Mouse (Mus musculus) urinary bladder, postnatal 25 days (tissue): Measurements from ENCODE around the gene Cutal.

ENCODE experiments used
- DNase-seq: peaks from one replicate; pipeline ENCODE4 v3.0.0; 2022; ENCODE audit warnings: low spot score

The Cutal gene

DNA sequence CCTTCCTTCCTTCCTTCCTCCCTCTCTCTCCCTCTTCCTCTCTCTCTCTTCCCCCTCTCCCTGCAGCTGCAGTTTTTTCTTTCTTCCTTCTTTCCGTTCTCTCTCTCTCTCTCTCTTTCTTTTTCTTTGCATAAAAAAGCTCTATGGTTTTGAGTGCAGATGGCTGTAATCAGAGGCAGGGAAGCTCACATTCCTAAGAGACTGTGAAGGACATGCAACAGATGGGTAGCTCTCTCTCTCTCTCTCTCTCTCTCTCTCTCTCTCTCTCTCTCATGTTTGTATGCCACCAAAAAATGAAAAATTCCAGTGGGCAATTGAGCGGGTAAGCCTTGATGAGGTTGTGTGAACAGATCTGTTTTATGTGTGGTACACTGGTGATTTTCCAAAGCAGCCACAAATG lies 10.0 kb downstream of the Cutal start:
- DNase-seq = no peak

DNA sequence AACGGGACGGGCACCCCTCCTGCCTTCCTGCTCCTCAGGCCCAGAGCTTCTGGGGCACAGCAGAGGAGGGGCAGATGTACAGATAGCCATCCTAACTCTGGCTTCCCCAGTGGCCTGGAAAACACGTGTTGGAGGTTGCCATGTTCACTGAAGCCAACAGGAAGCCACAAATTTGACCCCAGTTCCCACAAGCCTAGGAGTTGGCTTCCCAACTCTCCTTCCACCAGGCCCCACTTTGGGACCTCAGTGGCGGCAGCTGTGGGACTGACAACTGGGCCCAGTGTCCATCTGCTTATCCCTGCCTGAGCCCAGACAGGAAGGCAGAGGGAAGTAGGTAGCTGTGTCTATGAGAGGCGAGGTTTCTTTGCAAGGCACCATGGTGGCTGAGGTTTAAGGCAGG lies 19.8 kb downstream of the Cutal start:
- DNase-seq = no peak

DNA sequence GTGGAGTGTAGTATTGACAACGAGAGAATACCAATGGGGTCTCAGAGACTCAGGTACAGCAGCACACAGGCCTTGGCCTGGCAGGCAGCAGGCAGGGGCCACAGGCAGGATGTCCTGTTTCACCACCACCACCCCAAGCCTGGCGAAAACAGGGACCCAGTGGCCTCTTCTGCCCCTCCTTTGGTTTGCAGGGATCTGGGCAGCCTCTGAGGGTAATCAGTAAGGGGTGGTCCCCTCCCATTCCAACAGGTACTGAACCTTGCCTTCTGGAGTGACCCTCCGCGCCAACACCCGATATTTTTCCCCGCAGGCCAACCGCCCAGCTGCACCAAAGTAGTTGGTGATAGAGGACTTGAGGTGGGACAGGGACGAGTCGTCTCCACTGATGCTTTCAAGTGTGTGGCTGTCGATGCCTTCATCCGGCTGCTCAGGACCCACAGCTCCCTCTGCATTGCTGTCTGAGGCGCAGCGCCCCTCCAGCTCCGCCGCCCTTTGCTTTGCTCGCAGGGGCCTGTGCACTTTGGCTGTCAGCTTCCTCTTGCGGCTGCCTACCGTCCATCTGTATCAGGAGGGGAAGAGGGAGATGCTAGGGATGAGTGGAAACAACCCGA lies 21.4 kb downstream of the Cutal start:
- no peak for DNase-seq

DNA sequence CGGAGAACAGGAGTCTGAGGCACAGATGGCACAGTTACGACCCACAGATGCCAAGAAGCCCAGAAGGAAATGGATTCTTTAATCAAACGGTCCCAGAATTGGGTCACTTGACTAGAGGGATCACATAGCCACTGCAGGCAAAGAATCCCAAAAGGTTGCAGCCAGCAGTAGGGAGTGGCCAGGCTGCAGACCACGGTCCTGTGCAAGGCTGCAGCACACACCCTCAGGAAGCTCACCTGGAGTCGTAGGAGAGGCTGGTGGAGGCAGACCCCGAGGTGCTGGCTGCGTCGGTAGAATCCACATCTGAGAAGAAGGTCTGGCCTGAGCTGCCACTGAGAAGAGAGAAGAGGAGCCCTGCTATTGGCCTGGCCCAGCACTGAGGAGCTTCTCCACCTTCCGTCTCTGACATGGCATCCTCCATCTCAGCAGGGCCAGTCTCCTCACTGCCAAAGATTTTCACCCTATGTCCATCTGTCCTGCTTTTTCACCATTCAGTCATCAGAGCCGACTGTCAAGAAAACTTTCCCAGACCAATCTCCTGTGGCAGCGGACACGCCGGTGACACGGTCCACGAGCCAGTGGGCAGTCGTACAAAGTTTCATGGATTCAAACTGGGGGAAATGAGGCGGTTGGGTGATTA lies 22.7 kb downstream of the Cutal start:
- DNase-seq = no peak

DNA sequence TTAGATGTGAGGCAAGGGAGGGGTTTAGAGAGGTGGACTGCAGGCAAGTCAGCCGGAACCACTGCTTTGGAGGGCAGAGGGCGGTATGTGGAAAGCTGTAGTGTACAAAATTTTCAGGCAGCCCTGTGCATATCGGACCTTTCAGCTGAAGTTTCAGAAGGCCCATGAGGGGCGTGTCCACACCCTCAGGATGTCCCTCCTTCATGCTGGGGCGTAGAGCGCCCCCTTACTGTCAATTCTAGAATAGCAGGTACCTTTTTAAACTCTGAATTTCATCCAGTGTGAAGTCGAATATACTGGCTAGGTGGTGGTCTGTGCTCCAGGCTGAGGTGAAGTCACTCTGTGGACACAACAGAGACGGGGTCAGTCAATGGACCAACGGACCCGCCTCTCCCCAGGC lies 23.6 kb downstream of the Cutal start:
- no peak for DNase-seq

DNA sequence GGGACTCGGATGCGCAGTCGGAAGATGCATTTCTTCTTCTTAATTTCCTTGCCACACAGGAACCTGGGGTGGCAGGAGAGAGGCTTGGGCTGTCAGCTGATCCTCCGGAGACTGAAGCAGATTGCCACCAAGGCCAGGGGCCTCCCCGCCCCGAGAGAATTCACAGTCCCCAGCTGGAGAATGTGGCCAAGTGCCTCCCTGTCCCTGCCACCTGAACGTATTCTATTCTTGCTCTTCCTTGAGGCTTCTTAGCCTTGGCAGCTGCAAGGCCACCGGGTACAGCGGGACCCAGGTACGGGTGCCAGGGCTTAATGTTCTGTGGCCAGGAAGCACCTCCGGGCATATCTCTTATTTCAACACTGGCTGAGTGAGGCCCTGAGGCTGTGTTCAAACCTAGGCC lies 25.5 kb downstream of the Cutal start:
- no peak for DNase-seq

DNA sequence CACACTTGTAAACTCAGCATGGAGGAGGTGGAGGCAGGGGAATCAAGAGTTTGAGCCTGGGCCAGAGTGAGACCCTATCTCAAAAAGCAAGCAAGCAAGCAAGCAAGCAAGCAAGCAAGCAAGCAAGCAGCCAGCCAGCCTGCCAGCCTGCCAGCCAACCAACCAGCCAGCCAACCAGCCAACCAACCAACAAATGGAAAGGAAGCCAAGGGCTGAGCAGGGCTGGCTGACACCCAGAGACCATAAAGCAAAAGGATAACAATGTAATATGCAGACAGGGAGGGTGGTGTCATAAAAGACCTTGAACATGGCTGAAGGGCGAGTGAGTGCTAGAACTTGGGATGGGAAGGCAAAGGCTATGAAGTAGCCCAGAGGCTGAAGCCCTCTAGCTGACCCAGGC lies 26.2 kb downstream of the Cutal start:
- DNase-seq = no peak

DNA sequence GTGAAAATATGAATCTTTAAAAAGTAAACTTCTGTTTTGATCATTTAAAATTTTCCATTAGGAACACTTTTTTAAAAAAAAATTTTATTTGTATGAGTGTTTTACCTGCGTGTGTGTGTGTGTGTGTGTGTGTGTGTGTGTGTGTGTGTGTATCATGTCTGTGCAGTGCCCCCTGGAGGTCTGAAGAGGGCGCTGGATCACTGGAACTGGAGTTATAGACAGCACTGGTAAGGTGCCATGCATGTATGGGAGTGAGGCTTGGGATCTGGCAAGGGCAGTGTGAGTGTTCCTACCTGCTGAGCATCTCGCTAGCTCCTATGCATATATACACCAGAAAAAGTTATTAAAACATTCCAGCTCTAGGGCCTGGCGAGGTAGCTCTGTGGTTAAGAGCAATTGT lies 27.5 kb downstream of the Cutal start:
- DNase-seq = no peak

DNA sequence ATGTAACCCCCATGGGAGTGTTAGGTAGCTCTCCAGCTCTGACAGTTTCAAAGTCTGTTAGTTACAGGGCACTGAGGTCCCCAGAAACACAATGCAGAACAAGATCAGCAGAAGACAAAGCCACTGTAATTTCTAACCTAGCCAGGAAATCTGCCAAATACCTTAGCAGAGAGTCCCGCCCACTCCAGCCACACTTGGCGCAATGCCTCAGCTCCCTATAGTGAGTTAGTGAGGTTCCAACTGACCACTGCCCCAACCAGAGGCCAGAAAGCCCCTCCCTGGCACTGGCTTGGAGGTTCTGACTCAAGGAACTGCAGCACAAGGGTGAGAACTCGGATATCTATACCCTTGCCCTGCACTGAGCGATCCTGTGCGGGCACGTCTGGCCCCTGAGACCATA lies 28.5 kb downstream of the Cutal start:
- DNase-seq = no peak

DNA sequence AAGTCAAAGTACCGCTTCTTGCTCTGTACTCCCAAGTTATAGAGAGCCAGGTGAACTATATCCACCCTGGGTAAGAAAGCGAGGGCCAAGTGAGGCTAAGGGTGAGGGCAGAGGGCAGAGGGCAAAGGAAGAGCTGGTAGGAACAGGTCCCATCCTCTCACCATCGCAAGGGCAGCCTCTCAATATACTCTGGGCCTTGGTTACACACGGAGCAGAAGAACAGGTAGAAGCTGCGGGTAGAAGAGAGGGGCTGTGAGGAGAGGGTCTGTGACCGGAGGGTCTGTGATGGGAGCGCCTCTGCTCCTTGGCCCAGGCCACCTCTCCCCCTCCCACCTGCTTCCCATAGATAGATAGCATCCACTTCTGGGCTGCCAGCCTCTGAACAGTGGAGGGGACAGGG lies 29.0 kb downstream of the Cutal start:
- no peak for DNase-seq

DNA sequence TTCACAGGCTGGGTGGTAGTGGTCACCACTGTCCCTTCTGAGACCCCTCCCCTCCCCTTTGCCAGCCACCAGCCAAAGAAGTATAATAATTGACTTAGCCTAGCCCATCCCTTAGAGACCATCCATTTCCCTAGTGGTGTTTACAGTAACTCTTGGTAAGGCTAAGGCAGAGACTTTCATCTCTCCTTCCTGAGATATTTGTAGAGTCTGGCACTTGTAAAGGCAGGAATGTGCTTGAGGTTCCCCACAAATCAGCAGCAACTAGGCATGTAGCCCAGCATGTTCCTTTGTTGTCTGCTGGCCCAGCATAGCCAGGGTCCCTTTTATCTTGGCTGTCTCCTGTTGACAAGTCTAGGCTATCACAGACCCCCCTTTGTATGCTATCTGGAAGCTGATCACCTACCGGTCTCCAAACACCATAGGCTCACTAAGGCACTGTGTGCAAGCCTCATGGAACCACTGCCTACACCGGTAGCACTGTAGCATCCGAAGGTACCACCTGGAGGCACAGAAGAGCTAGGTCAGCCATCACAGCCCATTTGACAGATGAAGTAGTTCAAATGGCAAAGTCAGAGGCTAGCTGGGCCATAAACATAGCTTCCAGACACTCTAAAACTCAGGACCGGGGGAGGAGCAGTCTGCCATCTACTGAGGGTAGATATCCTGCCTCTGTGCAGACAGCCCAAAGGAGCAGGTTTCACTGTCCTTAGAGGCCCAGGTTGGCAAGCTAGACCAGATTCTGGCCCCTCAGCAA lies 29.6 kb downstream of the Cutal start:
- no peak for DNase-seq

DNA sequence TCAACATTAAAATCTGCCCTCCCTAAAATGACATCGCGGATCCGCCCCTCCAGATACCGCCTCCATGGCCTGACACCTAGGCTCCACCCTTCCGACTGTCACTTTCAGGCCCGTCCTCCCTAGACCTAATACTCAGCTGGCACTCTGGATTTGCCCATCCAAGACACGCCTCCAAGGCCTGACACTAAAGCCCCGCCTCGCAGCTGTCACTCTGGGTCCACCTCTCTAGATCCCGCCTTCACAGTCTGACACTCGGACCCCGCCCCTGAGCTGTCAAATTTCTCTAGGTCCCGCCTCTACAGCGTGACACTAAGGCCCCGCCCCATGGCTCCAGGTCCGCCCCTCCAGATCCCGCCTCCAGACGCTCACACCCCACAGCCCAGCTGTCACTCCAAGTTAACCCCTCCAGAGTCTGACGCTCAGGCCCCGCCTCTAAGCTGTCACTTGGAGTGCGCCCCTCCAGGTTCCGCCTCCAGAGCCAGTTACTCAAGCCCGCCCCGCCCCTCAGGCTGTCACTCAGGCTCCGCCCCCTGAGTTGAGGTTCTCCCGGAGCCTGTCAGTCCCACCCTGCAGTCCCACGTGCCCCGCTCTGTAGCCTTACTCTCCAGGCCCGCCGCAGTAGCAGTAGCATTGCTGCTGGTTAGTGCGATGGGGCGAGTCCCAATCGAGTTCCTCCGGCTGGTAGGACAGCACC lies 30.8 kb downstream of the Cutal start:
- peak; percentile 94 for DNase-seq

DNA sequence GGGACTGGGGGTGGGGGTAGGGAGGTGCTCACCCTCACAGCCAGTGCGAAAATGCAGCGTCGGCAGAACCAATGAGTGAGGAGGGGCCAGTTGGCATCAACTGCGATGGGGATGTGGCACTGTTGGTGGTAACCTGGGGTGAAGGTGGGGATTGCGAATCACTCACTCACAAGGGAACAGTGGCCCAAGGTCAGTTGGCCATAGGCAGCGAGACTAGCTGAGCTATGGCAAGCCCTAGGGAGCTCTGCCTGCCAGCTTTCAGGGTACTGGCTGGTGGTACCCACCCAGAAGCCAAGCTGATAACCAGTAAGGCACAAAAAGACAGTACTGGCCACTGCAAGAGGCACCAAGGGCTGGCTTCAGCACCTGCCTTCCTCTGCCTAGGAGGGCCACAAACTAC lies 32.2 kb downstream of the Cutal start:
- DNase-seq = no peak

DNA sequence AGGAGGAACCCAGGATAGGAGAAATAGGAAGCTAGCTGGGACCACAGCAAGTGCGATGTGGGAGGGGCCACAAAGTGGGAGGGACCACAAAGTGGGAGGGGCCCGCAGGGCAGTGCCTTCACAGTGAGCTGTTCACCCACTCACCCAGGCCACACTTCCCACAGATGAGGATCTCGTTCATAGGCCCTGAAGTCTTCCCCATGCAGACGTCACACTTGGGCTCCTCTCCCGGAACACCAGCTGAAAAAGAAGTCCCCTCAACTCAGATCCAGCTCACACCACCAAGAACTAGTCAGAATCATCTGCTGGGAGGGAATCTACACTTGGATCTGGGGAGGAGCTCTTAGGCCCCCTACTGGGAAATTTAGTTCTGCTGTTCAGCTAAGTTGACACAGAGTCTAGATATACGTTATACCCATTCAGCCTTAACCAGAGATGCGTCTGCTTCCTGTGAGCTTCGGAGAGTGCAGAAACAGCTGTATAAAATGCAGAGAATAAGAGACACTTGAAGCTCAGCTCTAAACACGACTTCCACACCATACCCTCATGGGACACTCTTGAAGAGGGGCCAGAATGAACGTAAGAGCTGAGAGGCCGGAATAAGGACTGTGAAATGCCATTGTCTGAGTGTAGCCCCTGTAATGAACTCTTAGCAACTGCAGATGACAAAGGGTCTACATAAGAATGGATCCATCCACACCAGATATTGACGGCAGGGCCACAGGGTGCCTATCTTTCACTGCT lies 32.8 kb downstream of the Cutal start:
- peak; percentile 38 for DNase-seq

DNA sequence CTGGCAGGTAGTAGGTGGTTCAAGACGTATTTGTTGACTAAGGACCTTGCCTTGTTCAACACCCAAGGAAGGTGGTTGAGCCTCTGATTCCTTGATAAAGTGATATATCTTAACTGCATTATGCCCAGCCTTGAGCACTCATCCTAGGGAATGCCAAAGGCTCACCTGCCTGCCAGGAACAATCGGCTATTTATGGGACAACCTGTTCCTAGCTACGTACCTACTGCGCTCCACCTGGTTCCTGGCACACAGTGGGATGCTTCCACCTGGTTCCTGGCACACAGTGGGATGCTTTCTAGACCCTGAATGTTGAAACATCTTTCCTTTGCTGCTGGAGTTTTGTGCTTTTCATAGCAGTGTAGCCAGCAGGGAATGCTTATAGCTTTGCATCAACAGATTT lies 35.5 kb downstream of the Cutal start:
- no peak for DNase-seq

DNA sequence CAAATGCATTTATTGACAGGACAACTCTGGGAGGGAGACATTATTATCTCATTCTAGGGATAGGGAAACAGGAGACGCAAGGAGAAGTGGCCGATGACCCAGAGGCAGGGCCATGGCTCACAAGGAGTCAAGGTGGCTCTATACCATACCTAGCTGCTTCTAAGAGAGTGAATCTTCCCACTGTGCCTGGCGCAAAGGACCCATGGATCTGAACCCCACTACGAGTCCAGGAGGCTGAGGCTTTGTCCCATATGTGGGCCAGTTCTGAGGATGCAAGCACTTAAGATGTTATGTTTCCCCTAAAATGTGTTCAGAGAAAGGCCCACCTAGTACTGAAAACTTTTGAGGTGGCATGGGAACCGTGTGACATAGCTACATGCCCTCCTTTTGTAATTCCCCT lies 37.7 kb downstream of the Cutal start:
- DNase-seq = no peak

DNA sequence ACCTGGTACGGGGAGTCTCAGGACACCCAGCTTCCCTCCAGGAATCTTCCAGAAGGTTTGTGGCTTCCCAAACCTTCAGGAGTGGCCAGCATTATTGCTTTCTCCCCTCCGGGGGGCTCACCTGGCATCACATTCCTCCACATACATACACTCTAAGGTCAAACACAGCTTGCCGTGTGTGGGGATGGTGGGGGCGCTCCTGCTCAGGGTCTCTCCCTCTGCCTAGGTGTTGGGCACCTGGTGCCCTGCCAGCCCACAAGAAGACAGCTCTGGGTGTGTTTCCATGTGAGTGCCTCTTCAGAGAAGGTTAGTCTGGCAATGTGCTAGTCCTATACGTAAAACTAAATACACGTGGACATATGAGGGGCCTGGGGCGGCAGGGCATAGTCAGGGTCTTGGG lies 38.4 kb downstream of the Cutal start:
- DNase-seq = no peak

DNA sequence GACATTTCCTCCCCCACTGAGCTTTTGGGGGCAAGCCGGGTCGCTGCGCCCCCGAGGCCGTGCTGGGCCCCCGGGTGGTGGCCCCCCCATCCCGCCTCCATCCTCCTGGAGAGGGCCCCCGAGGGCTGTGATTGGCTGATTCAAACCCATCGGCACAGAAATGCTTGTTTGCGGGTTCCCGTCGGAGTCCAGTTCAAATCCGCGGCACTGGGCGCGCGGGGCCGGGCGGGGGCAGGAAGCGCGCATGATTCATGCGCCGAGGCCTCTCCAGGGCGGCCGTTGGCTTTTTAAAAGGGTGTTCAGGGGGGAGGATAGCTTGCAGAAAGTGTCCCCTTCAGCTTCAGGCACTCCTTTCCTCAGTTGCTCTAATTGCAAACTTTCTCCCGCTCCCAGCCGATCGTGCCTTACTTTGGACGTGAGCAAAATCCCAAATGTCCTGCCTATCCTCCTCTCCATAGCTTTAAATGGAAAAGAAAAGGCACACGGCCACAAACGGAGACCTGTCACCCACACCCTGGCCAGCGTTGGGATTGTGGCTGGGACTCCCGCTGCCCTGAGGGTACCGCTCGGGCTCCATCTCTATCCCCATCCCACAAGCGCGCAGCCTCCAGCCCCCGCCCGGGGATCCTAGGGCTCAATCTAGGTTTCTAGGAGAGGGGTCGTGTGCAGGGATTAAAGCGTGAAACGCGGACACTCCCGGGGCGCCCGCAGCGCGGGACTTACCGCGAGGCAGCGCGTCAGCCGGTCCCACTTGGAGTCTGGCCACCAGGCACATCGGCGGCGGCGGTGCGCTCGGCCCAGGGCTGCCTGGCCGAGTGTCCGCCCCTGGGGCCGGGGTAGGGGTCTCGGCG lies 39.2 kb downstream of the Cutal start, which contains the start of gene Phf19:
Gene Phf19, minus strand, starts transcription at position 809 of the 851 bp plus-strand sequence.
- peak; percentile 39 for DNase-seq

DNA sequence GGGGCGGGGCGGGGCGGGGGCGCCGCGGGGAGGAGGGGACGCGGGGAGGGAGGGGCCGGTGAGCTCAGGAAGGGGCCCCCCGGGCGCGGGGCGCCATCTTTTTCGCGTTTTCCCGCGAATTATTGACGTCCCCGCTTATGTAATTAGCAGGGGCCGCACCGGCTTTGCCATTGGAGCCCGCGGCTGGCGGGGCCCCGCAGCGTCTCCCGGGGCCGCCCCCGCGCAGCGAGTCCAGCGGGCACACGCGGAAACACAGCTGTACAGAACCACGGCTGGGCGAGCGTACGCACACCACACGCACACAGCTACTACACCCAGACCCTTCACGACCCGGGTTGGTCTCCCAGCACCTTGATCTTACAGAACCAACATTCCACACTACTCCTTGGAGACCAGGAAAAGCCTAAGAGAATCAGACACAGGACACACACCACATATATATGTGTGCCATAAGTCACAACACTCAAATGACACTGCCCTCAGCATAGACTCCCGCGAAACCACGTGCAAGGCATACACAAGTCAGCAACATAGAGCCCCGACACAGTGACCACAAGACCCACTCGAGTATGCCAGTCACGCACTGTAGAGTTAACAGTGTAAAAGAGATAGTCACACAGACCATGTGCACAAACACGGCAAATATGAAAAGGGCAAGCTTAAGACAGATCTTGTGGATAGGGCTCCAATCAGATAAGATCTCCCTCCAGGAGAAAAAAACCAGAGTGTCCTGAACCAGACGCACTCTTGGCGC lies 40.0 kb downstream of the Cutal start:
- peak; percentile 49 for DNase-seq

DNA sequence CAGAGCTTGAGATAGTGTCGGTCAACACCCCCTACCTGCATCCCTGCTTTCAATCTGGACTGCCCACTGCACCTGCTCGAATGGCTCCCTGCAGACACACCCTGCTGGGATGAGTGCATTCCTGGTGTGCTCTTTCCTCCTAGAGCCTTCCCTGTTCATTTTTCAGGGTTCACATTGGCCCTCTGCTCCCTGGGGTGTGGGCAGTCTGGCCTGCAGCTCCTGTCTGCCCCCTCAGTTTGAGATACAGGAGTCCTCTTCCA lies 40.6 kb downstream of the Cutal start:
- DNase-seq = no peak

DNA sequence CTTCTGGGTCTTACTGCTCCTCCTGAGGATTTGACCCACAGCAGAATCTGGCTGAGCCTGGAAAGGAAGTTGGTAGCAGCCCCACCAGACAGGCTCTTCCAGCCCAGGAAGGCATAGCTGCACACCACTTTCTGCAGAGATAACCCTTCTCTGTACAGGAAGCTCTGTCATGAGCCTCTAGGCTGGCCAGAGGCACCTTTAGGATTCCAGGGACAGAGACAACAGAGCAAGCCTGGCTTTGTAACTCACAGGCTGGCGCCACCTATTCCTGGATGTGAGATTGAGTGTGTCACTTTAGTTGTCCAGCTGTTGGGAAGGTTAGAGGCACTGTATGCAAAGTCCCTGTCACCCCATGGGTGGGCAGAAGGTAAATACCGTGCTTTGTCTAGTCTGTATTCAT lies 40.9 kb downstream of the Cutal start:
- DNase-seq = no peak
